In the genomic region with DNA sequence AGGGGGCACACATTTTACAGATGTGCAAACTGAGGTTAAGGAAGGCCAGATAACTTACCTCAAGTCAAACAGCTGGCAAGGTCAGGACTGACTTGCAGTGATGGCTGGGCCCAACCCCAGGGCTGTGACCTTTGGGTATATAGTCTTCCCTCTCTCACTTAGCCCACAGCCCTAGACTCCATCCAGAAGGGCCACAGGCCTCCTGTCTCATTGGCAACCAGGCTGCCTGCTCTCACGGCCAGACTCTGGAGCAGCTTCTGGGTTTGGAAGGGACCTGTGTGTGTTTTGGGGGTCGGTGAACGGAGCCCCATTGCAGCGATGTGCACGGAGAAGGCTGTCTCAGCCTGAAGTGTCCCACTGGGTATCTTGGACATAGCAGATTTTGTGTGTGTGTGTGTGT, we compare ENCODE assay signal across 10 mouse cellular contexts.
DNase-seq lines count a peak whose midpoint lies in the region; ATAC-seq and TF ChIP-seq lines count a peak whose summit lies in the region.
"Had no signal": no experiment of that assay in that cellular context is flagged by ENCODE, and none has a peak within 500 bp of the region (broad histone marks: within the 10 kb centered on the region; RNA-seq: fewer than 3 reads in every experiment).

No protein-coding gene starts in this region.

- H3K9me3 ChIP-seq in embryonic facial prominence, embryonic 13.5 days, result no peaks in the 10 kb centered on the region
- H3K9me3 ChIP-seq in embryonic facial prominence, embryonic 10.5 days, result no peaks in the 10 kb centered on the region
- H3K9me3 ChIP-seq in forebrain, embryonic 15.5 days, result no peaks in the 10 kb centered on the region
- no peaks in the 10 kb centered on the region for H3K9me3 ChIP-seq in midbrain, embryonic 16.5 days (replicated peaks; ENCODE audit: control insufficient read depth, low read length, poor library complexity, severe bottlenecking)
- H3K9me3 ChIP-seq: heart, embryonic 12.5 days had no signal

- 87% methylated on average over 5 of the region's 5 CpGs for WGBS in embryonic facial prominence, embryonic 13.5 days
- 83% methylated on average over 5 of the region's 5 CpGs for WGBS in embryonic facial prominence, embryonic 10.5 days
- 56% methylated on average over 5 of the region's 5 CpGs for WGBS in forebrain, embryonic 15.5 days
- 59% methylated on average over 5 of the region's 5 CpGs for WGBS in midbrain, embryonic 16.5 days

- H3K4me2 ChIP-seq in embryonic facial prominence, embryonic 13.5 days, result peak overlapping the region; percentile 75; the same call in 1 of the 2 replicates
- H3K4me2 ChIP-seq in forebrain, embryonic 15.5 days (replicated peaks), result peak overlapping the region; percentile 82
- peak overlapping the region; percentile 64 for H3K4me2 ChIP-seq in midbrain, embryonic 16.5 days (ENCODE audit: low read length)

- H3K27ac ChIP-seq in embryonic facial prominence, embryonic 13.5 days, result peak overlapping the region; percentile 99
- H3K27ac ChIP-seq in embryonic facial prominence, embryonic 10.5 days (replicated peaks), result no peak overlapping the region
- peak overlapping the region; percentile 100 for H3K27ac ChIP-seq in layer of hippocampus, adult 2 months
- H3K27ac ChIP-seq in forebrain, embryonic 15.5 days (replicated peaks), result peak overlapping the region; percentile 100
- peak overlapping the region; percentile 98 for H3K27ac ChIP-seq in midbrain, embryonic 16.5 days (ENCODE audit: low read length)

- peaks cover 7% of the 10 kb centered on the region for H3K27me3 ChIP-seq in embryonic facial prominence, embryonic 13.5 days
- H3K27me3 ChIP-seq in embryonic facial prominence, embryonic 10.5 days (replicated peaks; ENCODE audit: low read depth, poor library complexity, severe bottlenecking), result peaks cover 100% of the 10 kb centered on the region
- H3K27me3 ChIP-seq in forebrain, embryonic 15.5 days, result no peaks in the 10 kb centered on the region
- H3K27me3 ChIP-seq in midbrain, embryonic 16.5 days (ENCODE audit: control insufficient read depth, insufficient read depth, low read depth, low read length), result peaks cover 6% of the 10 kb centered on the region

- H3K9ac ChIP-seq in embryonic facial prominence, embryonic 13.5 days, result peak overlapping the region; percentile 85
- H3K9ac ChIP-seq in forebrain, embryonic 15.5 days (replicated peaks), result peak overlapping the region; percentile 79
- peak overlapping the region; percentile 45 for H3K9ac ChIP-seq in midbrain, embryonic 16.5 days (ENCODE audit: low read depth, low read length)

- H3K4me3 ChIP-seq in embryonic facial prominence, embryonic 13.5 days, result peak overlapping the region; percentile 47; the same call in 1 of the 2 replicates
- no peak overlapping the region for H3K4me3 ChIP-seq in embryonic facial prominence, embryonic 10.5 days
- no peak overlapping the region for H3K4me3 ChIP-seq in layer of hippocampus, adult 2 months
- H3K4me3 ChIP-seq in forebrain, embryonic 15.5 days, result no peak overlapping the region
- no peak overlapping the region for H3K4me3 ChIP-seq in midbrain, embryonic 16.5 days (ENCODE audit: low read depth, low read length)

- TF ChIP-seq CTCF in layer of hippocampus, adult 2 months (conservative IDR thresholded peaks at IDR 0.05), result no peak

- 0 out of 2 replicates have a peak, but pooled peaks cover 2% of the 10 kb centered on the region for H3K36me3 ChIP-seq in embryonic facial prominence, embryonic 13.5 days
- H3K36me3 ChIP-seq in embryonic facial prominence, embryonic 10.5 days (replicated peaks), result no peaks in the 10 kb centered on the region
- no peaks in the 10 kb centered on the region for H3K36me3 ChIP-seq in forebrain, embryonic 15.5 days
- H3K36me3 ChIP-seq in midbrain, embryonic 16.5 days (ENCODE audit: control insufficient read depth, insufficient read depth, low read length), result no peaks in the 10 kb centered on the region
- H3K36me3 ChIP-seq: heart, embryonic 12.5 days had no signal

- no peak for ATAC-seq in embryonic facial prominence, embryonic 13.5 days (ENCODE audit: insufficient number of reproducible peaks, insufficient read depth, low FRiP score, low TSS enrichment, low read depth)
- peak; percentile 3; the same call in 1 of the 2 replicates for ATAC-seq in forebrain, embryonic 15.5 days (replicated peaks)
- ATAC-seq in midbrain, embryonic 16.5 days, result no peak

- H3K4me1 ChIP-seq in embryonic facial prominence, embryonic 13.5 days, result peaks cover 69% of the 10 kb centered on the region
- H3K4me1 ChIP-seq in embryonic facial prominence, embryonic 10.5 days, result peaks cover 16% of the 10 kb centered on the region
- H3K4me1 ChIP-seq in forebrain, embryonic 15.5 days, result peaks cover 68% of the 10 kb centered on the region
- peaks cover 29% of the 10 kb centered on the region for H3K4me1 ChIP-seq in midbrain, embryonic 16.5 days (ENCODE audit: control insufficient read depth, insufficient read depth, low read length)

- no peak for DNase-seq in embryonic facial prominence, embryonic 10.5 days (ENCODE audit: low spot score)
- no peak for DNase-seq in layer of hippocampus, adult 2 months (ENCODE audit: low spot score in 2 of 2)
- no peak for DNase-seq in layer of hippocampus, adult 11-12 months (ENCODE audit: low spot score)
- no peak for DNase-seq in frontal cortex, adult 2 months (ENCODE audit: extremely low spot score in 1 of 2, low spot score in 1 of 2)
- no peak for DNase-seq in spleen, adult 18-20 months
- DNase-seq: layer of hippocampus, postnatal 36 days had no signal
